Mouse (Mus musculus) layer of hippocampus, postnatal 36 days (tissue): Measurements from ENCODE around the gene Klk1b21. TPM values are rescaled to one million over a fixed set of nuclear protein-coding genes. Genes with fewer than 3 reads are reported as not detected.
"Not testable (repeated sequence)": the region's sequence is repeated elsewhere in the genome, so short reads cannot be mapped to it uniquely, and the experiment has no call there.

Experiments
- DNase-seq, 2 experiments: peaks; one replicate each; pipeline ENCODE4 v3.0.0; 2022
- total RNA-seq, 2 experiments: library from RNA; stranded (reverse); gene quantifications; 2 replicates each; pipeline ENCODE4 v1.2.3; 2021

The Klk1b21 gene
- not detected for total RNA-seq

GRCm38 (mm10) chr7:44102028-44102427, at the start of gene Klk1b21:
Klk1b21 (plus strand) TSS chr7:44102328.
- DNase-seq = not testable (repeated sequence)

- no peak for DNase-seq
These were observed 30.0 kb upstream of the Klk1b21 start for GRCm38 (mm10) chr7:44072117-44072516.

GRCm38 (mm10) chr7:44077703-44078102, 24.4 kb upstream of the Klk1b21 start:
- no peak for DNase-seq

GRCm38 (mm10) chr7:44096111-44096510, 6.0 kb upstream of the Klk1b21 start:
- no peak for DNase-seq

- no peak for DNase-seq
These were observed 10.2 kb downstream of the Klk1b21 start, which contains the start of gene Klk1b22 for GRCm38 (mm10) chr7:44112373-44112772. Klk1b22 (plus strand) TSS chr7:44112673.

- DNase-seq = no peak
These were observed 21.3 kb downstream of the Klk1b21 start for GRCm38 (mm10) chr7:44123445-44123844.

GRCm38 (mm10) chr7:44136467-44136866, 34.3 kb downstream of the Klk1b21 start, which contains the start of gene Klk1b16:
Klk1b16 (plus strand) TSS chr7:44136767.
- no peak for DNase-seq

Other genes with a start within 250 kb of the Klk1b21 start
- gene Klk4, start 221.2 kb upstream of the Klk1b21 start, total RNA-seq = not detected
- gene Klk15, start 168.6 kb upstream of the Klk1b21 start, total RNA-seq = not detected
- gene Klk1b8, start 151.7 kb upstream of the Klk1b21 start, total RNA-seq = not detected
- not detected for gene Klk1b1, start 135.6 kb upstream of the Klk1b21 start, total RNA-seq
- not detected for gene Klk1b9, start 126.3 kb upstream of the Klk1b21 start, total RNA-seq
- gene Klk1b11, start 106.5 kb upstream of the Klk1b21 start, total RNA-seq = not detected
- gene Klk1b26, start 90.2 kb upstream of the Klk1b21 start, total RNA-seq = not detected
- not detected for gene Klk1b27, start 50.0 kb upstream of the Klk1b21 start, total RNA-seq
- gene Klk1b22, start 10.3 kb downstream of the Klk1b21 start, total RNA-seq = not detected
- not detected for gene Klk1b16, start 34.4 kb downstream of the Klk1b21 start, total RNA-seq
- gene Klk1b24, start 85.9 kb downstream of the Klk1b21 start, total RNA-seq = not detected
- gene Klk1b3, start 95.9 kb downstream of the Klk1b21 start, total RNA-seq = not detected
- not detected for gene Klk1b4, start 105.1 kb downstream of the Klk1b21 start, total RNA-seq
- gene Klk1b5, start 113.6 kb downstream of the Klk1b21 start, total RNA-seq = not detected
- not detected for gene Klk1, start 123.0 kb downstream of the Klk1b21 start, total RNA-seq
- not detected for gene Gm36864, start 133.8 kb downstream of the Klk1b21 start, total RNA-seq
- gene 1700028J19Rik, start 144.4 kb downstream of the Klk1b21 start, total RNA-seq = 1 to 10 TPM in 1 of 2 experiments, under 1 TPM in 1; 0.99 to 1.2 TPM
- gene 2410002F23Rik, start 144.4 kb downstream of the Klk1b21 start, total RNA-seq = 10 to 100 TPM; 82.0 to 92.1 TPM
- gene Acp4, start 155.1 kb downstream of the Klk1b21 start, total RNA-seq = not detected
- gene Gm15517, start 159.1 kb downstream of the Klk1b21 start, total RNA-seq = not detected
- 1 to 10 TPM; 2.9 to 3.8 TPM for gene Clec11a, start 204.6 kb downstream of the Klk1b21 start, total RNA-seq
- 100 to 1,000 TPM; 588 to 654 TPM for gene Shank1, start 207.9 kb downstream of the Klk1b21 start, total RNA-seq